ENCODE assay signal across 25 mouse cellular contexts in genomic region chr2:33360564-33360963, GRCm38 (mm10). TPM values are rescaled to one million over a fixed set of nuclear protein-coding genes. Genes with fewer than 3 reads are reported as not detected.
DNase-seq lines count a peak whose midpoint lies in the region; ATAC-seq and TF ChIP-seq lines count a peak whose summit lies in the region.
"Had no signal": no experiment of that assay in that cellular context is flagged by ENCODE, and none has a peak within 500 bp of the region (broad histone marks: within the 10 kb centered on the region; RNA-seq: fewer than 3 reads in every experiment).

No protein-coding gene starts in this region.

- H3K4me3 ChIP-seq in layer of hippocampus, adult 2 months = no peak overlapping the region
- no peak overlapping the region for H3K4me3 ChIP-seq in intestine, embryonic 16.5 days (ENCODE audit: low read length)
- H3K4me3 ChIP-seq in kidney, adult 2 months (ENCODE audit: insufficient read depth, low read depth, low read length) = no peak overlapping the region
- H3K4me3 ChIP-seq in gastrocnemius, adult 2 months = no peak overlapping the region
- H3K4me3 ChIP-seq: embryonic facial prominence, embryonic 15.5 days; heart, embryonic 10.5 days; hindbrain, embryonic 15.5 days; liver, embryonic 13.5 days; lung, embryonic 15.5 days; midbrain, embryonic 10.5 days; neural tube, embryonic 15.5 days had no signal

- 0 out of 2 replicates have a peak overlapping the region, but pooled peaks have one; percentile 4 for H3K27ac ChIP-seq in layer of hippocampus, adult 2 months
- peak overlapping the region; percentile 82 for H3K27ac ChIP-seq in intestine, embryonic 16.5 days (ENCODE audit: low read length)
- H3K27ac ChIP-seq in kidney, adult 2 months (ENCODE audit: insufficient read depth, low read depth, low read length) = peak overlapping the region; percentile 25; the same call in 1 of the 2 replicates
- H3K27ac ChIP-seq in gastrocnemius, adult 2 months = no peak overlapping the region
- H3K27ac ChIP-seq: embryonic facial prominence, embryonic 15.5 days; heart, embryonic 10.5 days; hindbrain, embryonic 15.5 days; liver, embryonic 13.5 days; lung, embryonic 15.5 days; midbrain, embryonic 10.5 days; neural tube, embryonic 15.5 days had no signal

- peak; percentile 45; the same call in 1 of the 2 replicates for ATAC-seq in intestine, embryonic 16.5 days
- ATAC-seq: forebrain, embryonic 14.5 days; midbrain, embryonic 16.5 days had no signal

- WGBS in intestine, embryonic 16.5 days = 76% methylated on average over 3 of the region's 3 CpGs
- WGBS in kidney, adult 2 months = 69% methylated on average over 3 of the region's 3 CpGs

- peaks cover 14% of the 10 kb centered on the region for H3K4me1 ChIP-seq in intestine, embryonic 16.5 days (ENCODE audit: control insufficient read depth, insufficient read depth, low read length)
- H3K4me1 ChIP-seq in kidney, adult 2 months (ENCODE audit: control insufficient read depth, insufficient read depth, low read length) = peaks cover 40% of the 10 kb centered on the region

- H3K36me3 ChIP-seq in intestine, embryonic 16.5 days (ENCODE audit: control insufficient read depth, insufficient read depth, low read length) = no peaks in the 10 kb centered on the region
- H3K36me3 ChIP-seq in kidney, adult 2 months (ENCODE audit: control insufficient read depth, insufficient read depth, low read length) = no peaks in the 10 kb centered on the region
- H3K36me3 ChIP-seq: embryonic facial prominence, embryonic 15.5 days; heart, embryonic 10.5 days; hindbrain, embryonic 15.5 days; liver, embryonic 13.5 days; lung, embryonic 15.5 days had no signal

- no peaks in the 10 kb centered on the region for H3K27me3 ChIP-seq in intestine, embryonic 16.5 days (replicated peaks; ENCODE audit: control insufficient read depth, insufficient read depth, low read length)
- no peaks in the 10 kb centered on the region for H3K27me3 ChIP-seq in kidney, adult 2 months (replicated peaks; ENCODE audit: control insufficient read depth, insufficient read depth, low read length)
- H3K27me3 ChIP-seq: embryonic facial prominence, embryonic 15.5 days; hindbrain, embryonic 15.5 days; liver, embryonic 13.5 days; lung, embryonic 15.5 days; neural tube, embryonic 15.5 days had no signal

- H3K4me2 ChIP-seq in intestine, embryonic 16.5 days (ENCODE audit: low read depth, low read length) = peak overlapping the region; percentile 37; the same call in 1 of the 2 replicates
- H3K4me2 ChIP-seq: embryonic facial prominence, embryonic 15.5 days; hindbrain, embryonic 15.5 days; liver, embryonic 13.5 days; lung, embryonic 15.5 days; neural tube, embryonic 15.5 days had no signal

- DNase-seq in layer of hippocampus, adult 2 months (ENCODE audit: low spot score in 2 of 2) = no peak
- no peak for DNase-seq in layer of hippocampus, adult 9-10 months (ENCODE audit: low spot score)
- peak; percentile 69 for DNase-seq in kidney, adult 2 months
- peak; percentile 36 to 69 for DNase-seq in kidney, postnatal 25 days
- DNase-seq in thymus, postnatal 10 days (ENCODE audit: low spot score in 2 of 2) = no peak
- DNase-seq in gastrocnemius, adult 2 months = no peak
- no peak for DNase-seq in gastrocnemius, adult 8-10 months (ENCODE audit: low spot score in 2 of 2)
- DNase-seq: adrenal gland, postnatal 10 days; cerebellum, adult 8-10 months; gastrocnemius, postnatal 10 days; heart, postnatal 4 days; left cerebral cortex, postnatal 4 days; liver, embryonic 13.5 days; lung, postnatal 4 days; right cerebral cortex, adult 18-20 months; right cerebral cortex, postnatal 4 days had no signal

- H3K9ac ChIP-seq in intestine, embryonic 16.5 days (ENCODE audit: low read depth, low read length) = 0 out of 2 replicates have a peak overlapping the region, but pooled peaks have one; percentile 39
- H3K9ac ChIP-seq: embryonic facial prominence, embryonic 15.5 days; hindbrain, embryonic 15.5 days; liver, embryonic 13.5 days; lung, embryonic 15.5 days; neural tube, embryonic 15.5 days had no signal

- TF ChIP-seq POLR2A in kidney, adult 2 months (IDR thresholded peaks at IDR 0.05; ENCODE audit: low read depth, low read length) = no peak

- H3K9me3 ChIP-seq in intestine, embryonic 16.5 days (ENCODE audit: control insufficient read depth, low read length) = no peaks in the 10 kb centered on the region
- H3K9me3 ChIP-seq: embryonic facial prominence, embryonic 15.5 days; heart, embryonic 10.5 days; hindbrain, embryonic 15.5 days; liver, embryonic 13.5 days; lung, embryonic 15.5 days; midbrain, embryonic 10.5 days; neural tube, embryonic 15.5 days had no signal

- intact Hi-C loops in gastrocnemius, adult 2 months (cut with DNase I) = no loop called here

- TF ChIP-seq CTCF in layer of hippocampus, adult 2 months (conservative IDR thresholded peaks at IDR 0.05) = no peak
- TF ChIP-seq CTCF in kidney, adult 2 months (conservative IDR thresholded peaks at IDR 0.05; ENCODE audit: insufficient read depth, insufficient read length, low read depth, low read length) = no peak
- TF ChIP-seq CTCF in gastrocnemius, adult 2 months (IDR thresholded peaks at IDR 0.05) = no peak

RNA-seq across cellular contexts. Expression of gene Ralgps1, which starts 10.7 kb away (rescaled TPM):
- 10 to 100 TPM; 68.2 TPM for total RNA-seq in layer of hippocampus, adult 2 months (2021)
- 6.3 and 8.0 TPM in 2 replicates for polyA plus RNA-seq in intestine, embryonic 16.5 days (2015; fragmentation: Nextera tagmentation; extraction: Ambion mirVana)
- polyA plus RNA-seq in kidney, adult 2 months (2012; rRNA removed) = 4.9 and 5.6 TPM in 2 replicates
- 1 to 10 TPM; 2.5 to 3.1 TPM for total RNA-seq in gastrocnemius, adult 2 months (2021)
- total RNA-seq in gastrocnemius, adult 8-10 months (2022) = 1 to 10 TPM; 1.8 to 3.2 (median 2.2) TPM

Comparison
In these comparisons a context has a peak if more than half of its experiments do, and no peak if none do; other contexts are left out.
1. DNase-seq: peak in kidney, adult 2 months (single experiment) and kidney, postnatal 25 days (2 of 2); none in layer of hippocampus, adult 2 months (0 of 2), layer of hippocampus, adult 9-10 months (single experiment), thymus, postnatal 10 days (0 of 2), gastrocnemius, adult 2 months (single experiment) and gastrocnemius, adult 8-10 months (0 of 2).
2. RNA of gene Ralgps1, which starts 10.7 kb away (total RNA-seq): 68.2 TPM in layer of hippocampus, adult 2 months; 2.5 to 3.1 TPM in gastrocnemius, adult 2 months and 1.8 to 3.2 TPM in gastrocnemius, adult 8-10 months; every median in the first group is over 10 times any median in the second.